Mouse (Mus musculus): ENCODE results near the gene Tcl1b1. TPM values are rescaled to one million over a fixed set of nuclear protein-coding genes. Genes with fewer than 3 reads are reported as not detected.
A peak's percentile ranks its signal among the peaks of the same experiment; 100 is the strongest.
"Not testable (repeated sequence)": the region's sequence is repeated elsewhere in the genome, so short reads cannot be mapped to it uniquely, and the experiment has no call there.

Gene Tcl1b1
- polyA plus RNA-seq, 1 experiment, result not detected

DNA sequence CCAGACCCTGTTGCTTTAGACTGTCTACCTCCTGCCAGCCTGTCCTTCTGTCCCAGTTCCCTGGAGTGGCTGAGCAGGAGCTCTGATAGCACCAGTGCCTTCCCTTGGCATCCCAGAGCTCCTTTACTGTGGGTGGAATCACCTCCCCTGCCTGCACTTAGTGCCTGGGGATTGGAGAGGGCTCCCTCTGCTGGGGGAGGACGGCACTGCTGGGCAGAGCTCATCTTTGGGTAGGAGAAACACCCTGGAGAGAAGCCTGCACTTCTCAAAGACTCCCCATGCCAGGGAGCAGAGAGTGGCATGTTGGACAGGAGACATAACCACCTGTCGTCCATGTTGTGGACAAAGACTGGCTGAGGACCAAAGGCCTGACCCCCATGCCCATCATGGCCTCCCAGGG, 14.8 kb downstream of the Tcl1b1 start:
- peak; percentile 21; the same call in 1 of the 2 replicates for TF ChIP-seq CTCF (IDR thresholded peaks at IDR 0.05; ENCODE audit: extremely low read depth, insufficient read length, insufficient replicate concordance, low read depth, low read length)
- 5% methylated on average over 2 of the region's 2 CpGs for WGBS
- not testable (repeated sequence) for H3K4me3 ChIP-seq (ENCODE audit: low read depth, low read length); H3K27ac ChIP-seq (ENCODE audit: insufficient read depth, low read depth, low read length); H3K36me3 ChIP-seq (ENCODE audit: control insufficient read depth, insufficient read depth, low read length); H3K4me1 ChIP-seq (ENCODE audit: control insufficient read depth, insufficient read depth, insufficient read length, low read length); H3K27me3 ChIP-seq (ENCODE audit: control insufficient read depth, insufficient read depth, low read length)

GRCm38 (mm10) chr12:105176044-105176443, 16.6 kb downstream of the Tcl1b1 start, which contains the start of gene Tcl1b5:
Gene Tcl1b5, plus strand, starts transcription at chr12:105176344.
- H3K27ac ChIP-seq (ENCODE audit: insufficient read depth, low read depth, low read length); H3K4me1 ChIP-seq (ENCODE audit: control insufficient read depth, insufficient read depth, insufficient read length, low read length); H3K27me3 ChIP-seq (ENCODE audit: control insufficient read depth, insufficient read depth, low read length); H3K4me3 ChIP-seq (ENCODE audit: low read depth, low read length); H3K36me3 ChIP-seq (ENCODE audit: control insufficient read depth, insufficient read depth, low read length): not testable (repeated sequence)
- 48% methylated on average over 3 of the region's 3 CpGs for WGBS

DNA sequence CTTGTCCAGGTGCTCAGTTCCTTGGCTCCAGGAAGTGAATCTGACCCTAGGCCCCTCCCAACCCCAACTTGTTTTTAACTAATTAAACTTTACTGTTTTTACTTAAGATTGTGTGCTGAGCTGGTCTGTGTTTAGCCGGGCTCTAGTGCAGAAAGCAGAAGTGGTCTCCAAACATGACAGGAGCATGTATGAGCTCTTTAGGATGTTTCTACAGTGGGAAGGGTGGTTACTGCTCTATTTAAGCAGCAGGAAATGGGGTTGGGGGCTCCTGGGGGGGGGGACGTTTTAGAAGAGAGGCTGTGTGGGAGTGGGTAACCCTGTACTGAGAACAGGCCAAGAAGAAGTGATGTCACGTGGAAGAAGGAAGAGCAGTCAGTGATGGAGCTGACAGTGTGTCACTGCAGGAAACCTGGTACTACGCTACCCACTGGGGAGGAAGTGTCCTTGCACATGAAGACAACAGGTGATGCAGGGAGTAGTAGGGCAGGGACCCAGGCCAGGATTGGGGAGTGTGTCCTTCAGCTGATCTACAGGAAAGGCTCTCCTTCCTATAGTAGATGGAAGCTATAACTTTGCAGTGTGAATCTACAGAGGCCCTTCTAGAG, 21.7 kb downstream of the Tcl1b1 start:
- 49% methylated on average over 4 of the region's 4 CpGs for WGBS
- H3K36me3 ChIP-seq (ENCODE audit: control insufficient read depth, insufficient read depth, low read length); H3K4me3 ChIP-seq (ENCODE audit: low read depth, low read length); H3K27ac ChIP-seq (ENCODE audit: insufficient read depth, low read depth, low read length); H3K4me1 ChIP-seq (ENCODE audit: control insufficient read depth, insufficient read depth, insufficient read length, low read length); H3K27me3 ChIP-seq (ENCODE audit: control insufficient read depth, insufficient read depth, low read length): not testable (repeated sequence)

DNA sequence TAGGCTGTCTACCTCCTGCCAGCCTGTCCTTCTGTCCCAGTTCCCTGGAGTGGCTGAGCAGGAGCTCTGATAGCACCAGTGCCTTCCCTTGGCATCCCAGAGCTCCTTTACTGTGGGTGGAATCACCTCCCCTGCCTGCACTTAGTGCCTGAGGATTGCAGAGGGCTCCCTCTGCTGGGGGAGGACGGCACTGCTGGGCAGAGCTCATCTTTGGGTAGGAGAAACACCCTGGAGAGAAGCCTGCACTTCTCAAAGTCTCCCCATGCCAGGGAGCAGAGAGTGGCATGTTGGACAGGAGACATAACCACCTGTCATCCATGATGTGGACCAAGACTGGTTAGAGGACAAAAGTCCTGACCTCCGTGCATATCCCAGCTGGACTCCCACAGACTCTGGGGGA, 29.5 kb downstream of the Tcl1b1 start:
- H3K4me1 ChIP-seq (ENCODE audit: control insufficient read depth, insufficient read depth, insufficient read length, low read length); H3K27ac ChIP-seq (ENCODE audit: insufficient read depth, low read depth, low read length); H3K4me3 ChIP-seq (ENCODE audit: low read depth, low read length); H3K27me3 ChIP-seq (ENCODE audit: control insufficient read depth, insufficient read depth, low read length); H3K36me3 ChIP-seq (ENCODE audit: control insufficient read depth, insufficient read depth, low read length): not testable (repeated sequence)
- 33% methylated on average over 2 of the region's 2 CpGs for WGBS

- WGBS, result 93% methylated on average over 6 of the region's 6 CpGs
- not testable (repeated sequence) for H3K36me3 ChIP-seq (ENCODE audit: control insufficient read depth, insufficient read depth, low read length); H3K4me3 ChIP-seq (ENCODE audit: low read depth, low read length); H3K4me1 ChIP-seq (ENCODE audit: control insufficient read depth, insufficient read depth, insufficient read length, low read length); H3K27me3 ChIP-seq (ENCODE audit: control insufficient read depth, insufficient read depth, low read length); H3K27ac ChIP-seq (ENCODE audit: insufficient read depth, low read depth, low read length)
Measured at GRCm38 (mm10) chr12:105190743-105191142, 31.3 kb downstream of the Tcl1b1 start, which contains the start of gene Tcl1b3. Gene Tcl1b3, plus strand, starts transcription at chr12:105191043.

DNA sequence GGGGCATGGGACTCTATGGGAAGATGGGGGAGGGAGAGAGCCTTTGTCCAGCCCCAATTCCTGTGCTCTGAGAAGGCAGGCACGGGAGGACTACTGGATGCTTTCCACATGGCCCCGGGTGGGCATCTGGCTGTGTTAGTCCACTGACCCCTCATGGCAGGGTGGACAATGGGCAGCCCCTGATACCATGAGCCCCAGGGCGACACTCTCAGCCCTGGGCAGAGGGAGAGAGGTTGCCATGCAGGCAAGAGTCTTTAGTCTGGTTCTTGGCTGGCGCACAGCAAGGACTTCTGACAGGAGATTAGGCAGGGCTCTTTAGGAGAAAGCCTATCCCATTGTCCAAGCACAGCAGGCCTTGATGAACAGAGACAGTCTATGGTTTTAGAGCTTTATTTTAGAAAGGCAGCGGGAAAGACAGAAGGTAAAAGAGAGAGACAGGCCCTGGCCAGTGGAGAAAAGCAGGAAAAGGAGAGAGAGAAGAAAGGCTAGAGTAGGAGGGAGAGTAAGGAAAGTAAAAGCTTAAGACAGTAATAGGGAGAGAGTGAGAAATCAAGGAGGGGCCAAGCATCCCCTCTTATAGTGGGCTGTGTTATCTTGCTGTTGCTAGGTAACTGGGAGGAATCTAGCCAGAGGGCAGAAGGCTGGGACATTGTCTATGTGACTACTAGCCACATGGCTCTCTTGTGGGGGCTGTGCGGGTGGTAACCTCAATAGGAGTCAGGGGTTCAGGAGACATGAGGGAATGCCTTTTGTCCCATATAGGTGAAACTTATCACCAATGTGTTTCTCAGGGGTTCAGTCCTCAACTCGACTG, 40.4 kb downstream of the Tcl1b1 start:
- 62% methylated on average over 7 of the region's 7 CpGs for WGBS
- not testable (repeated sequence) for H3K4me3 ChIP-seq (ENCODE audit: low read depth, low read length); H3K27ac ChIP-seq (ENCODE audit: insufficient read depth, low read depth, low read length); H3K4me1 ChIP-seq (ENCODE audit: control insufficient read depth, insufficient read depth, insufficient read length, low read length); H3K36me3 ChIP-seq (ENCODE audit: control insufficient read depth, insufficient read depth, low read length); H3K27me3 ChIP-seq (ENCODE audit: control insufficient read depth, insufficient read depth, low read length)

GRCm38 (mm10) chr12:105201657-105202056, 42.2 kb downstream of the Tcl1b1 start, which contains the start of gene Tcl1b4:
Gene Tcl1b4, plus strand, starts transcription at chr12:105201957.
- not testable (repeated sequence) for H3K27me3 ChIP-seq (ENCODE audit: control insufficient read depth, insufficient read depth, low read length); H3K4me3 ChIP-seq (ENCODE audit: low read depth, low read length); H3K27ac ChIP-seq (ENCODE audit: insufficient read depth, low read depth, low read length); H3K36me3 ChIP-seq (ENCODE audit: control insufficient read depth, insufficient read depth, low read length); H3K4me1 ChIP-seq (ENCODE audit: control insufficient read depth, insufficient read depth, insufficient read length, low read length)
- 80% methylated on average over 1 of the region's 1 CpGs for WGBS

GRCm38 (mm10) chr12:105207071-105207470, 47.6 kb downstream of the Tcl1b1 start:
- H3K27ac ChIP-seq (ENCODE audit: insufficient read depth, low read depth, low read length), result no peak overlapping the region
- TF ChIP-seq CTCF (IDR thresholded peaks at IDR 0.05; ENCODE audit: extremely low read depth, insufficient read length, insufficient replicate concordance, low read depth, low read length), result no peak
- no peak for TF ChIP-seq POLR2A (IDR thresholded peaks at IDR 0.05; ENCODE audit: low read depth, low read length)

More at GRCm38 (mm10) chr12:105207071-105207470, 47.6 kb downstream of the Tcl1b1 start:
- no peaks in the 10 kb centered on the region for H3K4me1 ChIP-seq (ENCODE audit: control insufficient read depth, insufficient read depth, insufficient read length, low read length)
- WGBS, result 79% methylated on average over 1 of the region's 1 CpGs
- no peak overlapping the region for H3K4me3 ChIP-seq (ENCODE audit: low read depth, low read length)
- H3K36me3 ChIP-seq (ENCODE audit: control insufficient read depth, insufficient read depth, low read length), result no peaks in the 10 kb centered on the region
- H3K27me3 ChIP-seq (ENCODE audit: control insufficient read depth, insufficient read depth, low read length), result no peaks in the 10 kb centered on the region

All from small intestine, adult 2 months (tissue).